Comparison of ENCODE assay signal across 8 mouse cellular contexts in genomic region chr1:34121157-34122015, GRCm38 (mm10).
DNase-seq lines count a peak whose midpoint lies in the region; ATAC-seq and TF ChIP-seq lines count a peak whose summit lies in the region.

No protein-coding gene starts in this region.

- no peak overlapping the region for H3K4me3 ChIP-seq in thymus, adult 2 months (ENCODE audit: control insufficient read depth, insufficient read depth, low read length)
- peak overlapping the region; percentile 5; the same call in 1 of the 2 replicates for H3K4me3 ChIP-seq in heart, embryonic 12.5 days
- peak overlapping the region; percentile 47 for H3K4me3 ChIP-seq in lung, postnatal 0 days (ENCODE audit: low read depth, low read length)

- TF ChIP-seq CTCF in thymus, adult 2 months (IDR thresholded peaks at IDR 0.05; ENCODE audit: borderline replicate concordance, control insufficient read depth, extremely low read depth, insufficient read depth, low read length, poor library complexity): no peak
- TF ChIP-seq CTCF in lung, postnatal 0 days (IDR thresholded peaks at IDR 0.05): no peak

- H3K4me2 ChIP-seq in heart, embryonic 12.5 days: peak overlapping the region; percentile 65
- H3K4me2 ChIP-seq in lung, postnatal 0 days (replicated peaks; ENCODE audit: low read depth, low read length): peak overlapping the region; percentile 65

- no peak for ATAC-seq in heart, embryonic 12.5 days (ENCODE audit: insufficient number of reproducible peaks, low FRiP score)
- peak; percentile 75 for ATAC-seq in lung, postnatal 0 days
- no peak for ATAC-seq in inflammation-experienced regulatory T-cells, adult 6 months

- H3K36me3 ChIP-seq in thymus, adult 2 months (ENCODE audit: control insufficient read depth, insufficient read depth, low read length): no peaks in the 10 kb centered on the region
- H3K36me3 ChIP-seq in heart, embryonic 12.5 days: no peaks in the 10 kb centered on the region
- no peaks in the 10 kb centered on the region for H3K36me3 ChIP-seq in lung, postnatal 0 days (ENCODE audit: insufficient read depth, low read length)

- no peak; the same call in 1 of the 2 replicates for TF ChIP-seq EP300 in lung, postnatal 0 days (IDR thresholded peaks at IDR 0.05)

- H3K9me3 ChIP-seq in heart, embryonic 12.5 days (replicated peaks): no peaks in the 10 kb centered on the region
- H3K9me3 ChIP-seq in lung, postnatal 0 days (ENCODE audit: low read length): no peaks in the 10 kb centered on the region

- DNase-seq in thymus, adult 2 months: peak; percentile 17
- DNase-seq in thymus, postnatal 0 days (ENCODE audit: low spot score): no peak
- DNase-seq in cerebellum, adult 9-11 months: peak; percentile 68
- peak; percentile 90 for DNase-seq in kidney, postnatal 10 days
- DNase-seq in lung, postnatal 0 days (ENCODE audit: low spot score): peak; percentile 87
- DNase-seq in thymus, postnatal 10 days (ENCODE audit: low spot score in 2 of 2): peak; percentile 8 to 26

- H3K9ac ChIP-seq in heart, embryonic 12.5 days: peak overlapping the region; percentile 52; the same call in 1 of the 2 replicates
- peak overlapping the region; percentile 46 for H3K9ac ChIP-seq in lung, postnatal 0 days (replicated peaks; ENCODE audit: low read depth)

- no peak overlapping the region; the same call in 1 of the 2 replicates for H3K27ac ChIP-seq in thymus, adult 2 months (ENCODE audit: control insufficient read depth, insufficient read depth, low read length)
- H3K27ac ChIP-seq in heart, embryonic 12.5 days (ENCODE audit: poor library complexity, severe bottlenecking): peak overlapping the region; percentile 65
- peak overlapping the region; percentile 76 for H3K27ac ChIP-seq in lung, postnatal 0 days (ENCODE audit: low read length)

- H3K4me1 ChIP-seq in thymus, adult 2 months (replicated peaks; ENCODE audit: control insufficient read depth, insufficient read depth, low read length): no peaks in the 10 kb centered on the region
- H3K4me1 ChIP-seq in heart, embryonic 12.5 days (replicated peaks): peaks cover 68% of the 10 kb centered on the region
- H3K4me1 ChIP-seq in lung, postnatal 0 days (ENCODE audit: insufficient read depth, low read depth, low read length): 0 out of 2 replicates have a peak, but pooled peaks cover 4% of the 10 kb centered on the region

- no peaks in the 10 kb centered on the region for H3K27me3 ChIP-seq in thymus, adult 2 months (ENCODE audit: control insufficient read depth, insufficient read depth, low read length)
- no peaks in the 10 kb centered on the region for H3K27me3 ChIP-seq in heart, embryonic 12.5 days (replicated peaks)
- no peaks in the 10 kb centered on the region for H3K27me3 ChIP-seq in lung, postnatal 0 days (replicated peaks; ENCODE audit: insufficient read depth, low read length)

- TF ChIP-seq POLR2A in thymus, adult 2 months (IDR thresholded peaks at IDR 0.05; ENCODE audit: control insufficient read depth, extremely low read depth, insufficient read depth, low read length, poor library complexity): no peak

- 82% methylated on average over 29 of the region's 29 CpGs for WGBS in thymus, adult 2 months
- WGBS in heart, embryonic 12.5 days: 53% methylated on average over 29 of the region's 29 CpGs
- 18% methylated on average over 29 of the region's 29 CpGs for WGBS in lung, postnatal 0 days
